ENCODE assay signal across 8 mouse cellular contexts in the genomic region with DNA sequence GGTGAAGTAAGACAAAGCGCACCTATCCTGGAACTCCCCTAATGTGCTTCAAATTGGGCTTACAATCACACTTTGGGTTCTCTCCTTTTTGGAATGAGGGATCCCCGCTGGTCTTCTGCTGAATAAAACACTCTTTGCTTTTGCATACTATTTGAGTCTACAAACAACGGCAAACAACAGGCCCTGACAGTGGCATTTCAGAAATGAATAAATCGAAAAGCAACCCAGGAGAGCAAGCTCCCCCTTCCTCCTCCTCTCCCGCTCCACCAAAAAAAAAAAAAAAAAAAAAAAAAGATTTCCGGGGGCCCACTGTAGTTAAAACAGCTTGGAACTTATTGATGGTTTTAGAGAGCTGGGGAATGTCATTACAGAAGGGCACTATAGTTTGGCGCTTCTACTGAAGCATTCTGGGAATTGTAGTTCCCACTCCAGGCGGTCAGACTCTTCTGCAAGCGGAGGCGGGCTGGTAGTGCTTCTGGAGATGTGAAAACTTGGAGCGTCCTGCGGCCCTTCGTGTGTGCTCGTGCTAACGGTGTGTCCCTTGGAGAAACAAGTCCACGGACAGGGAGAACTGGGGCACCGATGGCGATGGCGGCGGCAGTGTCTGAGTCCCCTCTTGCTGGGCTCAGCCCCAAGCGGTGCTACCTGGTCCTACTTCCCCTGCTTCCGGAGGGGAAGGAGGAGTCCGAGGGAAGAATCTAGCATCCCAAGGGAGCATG. TPM values are rescaled to one million over a fixed set of nuclear protein-coding genes. Genes with fewer than 3 reads are reported as not detected.
DNase-seq lines count a peak whose midpoint lies in the region; ATAC-seq and TF ChIP-seq lines count a peak whose summit lies in the region.

TSS of gene Zfp114 (plus strand) at position 443 of the 719 bp plus-strand sequence.

- peak; percentile 52 for TF ChIP-seq CTCF in hindbrain, postnatal 0 days (IDR thresholded peaks at IDR 0.05; ENCODE audit: low read depth)

- peak within 1 kb of the TSS; percentile 86 for H3K27ac ChIP-seq in hindbrain, postnatal 0 days

- no peaks in the 10 kb centered on the region for H3K9me3 ChIP-seq in hindbrain, postnatal 0 days (ENCODE audit: low read length)

- WGBS in hindbrain, postnatal 0 days, result 11% methylated on average over 23 of the region's 23 CpGs

- peak within 1 kb of the TSS; percentile 57 for H3K4me3 ChIP-seq in hindbrain, postnatal 0 days (ENCODE audit: low read length)

- H3K4me2 ChIP-seq in hindbrain, postnatal 0 days (ENCODE audit: low read depth, low read length), result peak within 1 kb of the TSS; percentile 56

- no peaks in the 10 kb centered on the region for H3K36me3 ChIP-seq in hindbrain, postnatal 0 days (ENCODE audit: insufficient read depth, low read length)

- H3K4me1 ChIP-seq in hindbrain, postnatal 0 days (ENCODE audit: insufficient read depth, low read length), result no peaks in the 10 kb centered on the region

- no peaks in the 10 kb centered on the region for H3K27me3 ChIP-seq in hindbrain, postnatal 0 days (ENCODE audit: insufficient read depth, low read length)

- peak within 1 kb of the TSS; percentile 65 for H3K9ac ChIP-seq in hindbrain, postnatal 0 days (replicated peaks; ENCODE audit: low read length)

- peak; percentile 15 to 25 for DNase-seq in adrenal gland, adult 18-20 months (ENCODE audit: low spot score in 2 of 2)
- peak; percentile 77 to 80 for DNase-seq in cerebellum, postnatal 36 days
- peak; percentile 21 for DNase-seq in gastrocnemius, adult 18-20 months (ENCODE audit: low spot score)
- peak; percentile 95 for DNase-seq in hindbrain, postnatal 0 days (ENCODE audit: low spot score)
- DNase-seq in layer of hippocampus, postnatal 36 days, result peak; percentile 78 to 81
- peak; percentile 79 for DNase-seq in lung, postnatal 10 days
- peak; percentile 60 for DNase-seq in ovary, postnatal 36 days (ENCODE audit: low spot score)
- peak; percentile 56 for DNase-seq in thymus, postnatal 4 days

- ATAC-seq in hindbrain, postnatal 0 days, result peak; percentile 96

RNA-seq across cellular contexts. Expression of gene Zfp114, which starts in this region (rescaled TPM):
- under 1 TPM in 1 of 2 experiments, not detected in 1; 0.19 TPM for total RNA-seq in adrenal gland, adult 18-20 months (2021)
- under 1 TPM; 0.07 to 0.28 TPM for total RNA-seq in gastrocnemius, adult 18-20 months (2021)
- total RNA-seq in hindbrain, postnatal 0 days (2014; rRNA removed), result 5.4 and 5.5 TPM in 2 replicates
- 2.5 and 3.0 TPM in 2 replicates for polyA plus RNA-seq in hindbrain, postnatal 0 days (2015; fragmentation: Nextera tagmentation; extraction: Ambion mirVana)
- total RNA-seq in layer of hippocampus, postnatal 36 days (2021), result 1 to 10 TPM; 3.3 to 3.9 TPM

Comparison
In these comparisons a context has a peak if more than half of its experiments do, and no peak if none do; other contexts are left out.
1. Peak in every context shown above with its lines: DNase-seq, ATAC-seq, H3K4me3 ChIP-seq and H3K27ac ChIP-seq.
2. Peak in DNase-seq in adrenal gland, adult 18-20 months; RNA of the gene not detected or under 1 TPM.
3. Peak in DNase-seq in gastrocnemius, adult 18-20 months; RNA of the gene not detected or under 1 TPM.
4. DNase-seq: peak in every context shown above with its lines; median percentile 95 in hindbrain, postnatal 0 days; 80 in layer of hippocampus, postnatal 36 days; 79 in lung, postnatal 10 days; 78 in cerebellum, postnatal 36 days; 60 in ovary, postnatal 36 days; 56 in thymus, postnatal 4 days; 21 in gastrocnemius, adult 18-20 months; 20 in adrenal gland, adult 18-20 months.